ENCODE assay signal across 7 mouse cellular contexts in the genomic region with DNA sequence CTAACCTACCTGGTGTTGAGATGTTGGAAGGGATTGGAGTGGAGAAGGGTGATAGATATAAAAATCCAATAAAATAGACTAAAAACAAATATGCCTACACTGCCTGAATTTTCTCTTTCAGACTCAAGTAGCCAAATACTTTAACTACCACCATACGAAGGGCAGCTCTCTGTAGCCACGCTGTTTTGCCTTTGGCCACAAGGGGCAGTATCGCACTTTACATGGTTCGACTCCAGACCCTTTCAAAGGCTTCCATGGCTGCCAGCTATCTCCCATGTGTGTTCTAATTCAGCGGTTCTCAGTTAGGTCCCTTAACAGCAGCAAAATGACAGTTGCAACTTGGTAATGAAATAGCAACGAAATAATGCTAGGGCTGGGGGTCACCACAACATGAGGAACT. TPM values are rescaled to one million over a fixed set of nuclear protein-coding genes. Genes with fewer than 3 reads are reported as not detected.
DNase-seq lines count a peak whose midpoint lies in the region; ATAC-seq and TF ChIP-seq lines count a peak whose summit lies in the region.

No protein-coding gene starts in this region.

- intact Hi-C loops in left cerebral cortex, postnatal 10 days (cut with DNase I), result loop anchor here (2.0 to 5.0 kb wide), 2 partner anchors 54 to 279 kb away; a partner anchor contains a TSS

- 3% methylated on average over 6 of the region's 6 CpGs for WGBS in hindbrain, postnatal 0 days
- WGBS in midbrain, embryonic 12.5 days, result 8% methylated on average over 6 of the region's 6 CpGs

- peak; percentile 94 to 96 for DNase-seq in cerebellum, postnatal 10 days
- peak; percentile 79 to 87 for DNase-seq in frontal cortex, postnatal 14 days (ENCODE audit: low spot score in 2 of 2)
- DNase-seq in hindbrain, postnatal 0 days (ENCODE audit: low spot score), result peak; percentile 90
- peak; percentile 84 to 88 for DNase-seq in left cerebral cortex, postnatal 10 days (ENCODE audit: extremely low spot score in 1 of 2, low spot score in 2 of 2)
- DNase-seq in spleen, adult 18-20 months, result peak; percentile 65 to 85

- no peaks in the 10 kb centered on the region for H3K36me3 ChIP-seq in hindbrain, postnatal 0 days (ENCODE audit: insufficient read depth, low read length)
- H3K36me3 ChIP-seq in midbrain, embryonic 12.5 days, result no peaks in the 10 kb centered on the region

- no peaks in the 10 kb centered on the region for H3K27me3 ChIP-seq in hindbrain, postnatal 0 days (ENCODE audit: insufficient read depth, low read length)
- peaks cover 3% of the 10 kb centered on the region; the same call in 1 of the 2 replicates for H3K27me3 ChIP-seq in midbrain, embryonic 12.5 days

- no peaks in the 10 kb centered on the region for H3K9me3 ChIP-seq in hindbrain, postnatal 0 days (ENCODE audit: low read length)
- H3K9me3 ChIP-seq in midbrain, embryonic 12.5 days, result no peaks in the 10 kb centered on the region

- no peak overlapping the region for H3K4me3 ChIP-seq in hindbrain, postnatal 0 days (ENCODE audit: low read length)
- no peak overlapping the region for H3K4me3 ChIP-seq in midbrain, embryonic 12.5 days

- TF ChIP-seq CTCF in hindbrain, postnatal 0 days (IDR thresholded peaks at IDR 0.05; ENCODE audit: low read depth), result peak; percentile 87

- no peak overlapping the region for H3K9ac ChIP-seq in hindbrain, postnatal 0 days (replicated peaks; ENCODE audit: low read length)
- H3K9ac ChIP-seq in midbrain, embryonic 12.5 days (replicated peaks), result no peak overlapping the region

- no peaks in the 10 kb centered on the region for H3K4me1 ChIP-seq in hindbrain, postnatal 0 days (ENCODE audit: insufficient read depth, low read length)
- peaks cover 3% of the 10 kb centered on the region; the same call in 1 of the 2 replicates for H3K4me1 ChIP-seq in midbrain, embryonic 12.5 days

- no peak overlapping the region for H3K27ac ChIP-seq in hindbrain, postnatal 0 days
- H3K27ac ChIP-seq in midbrain, embryonic 12.5 days (replicated peaks), result no peak overlapping the region

- no peak overlapping the region for H3K4me2 ChIP-seq in hindbrain, postnatal 0 days (ENCODE audit: low read depth, low read length)
- no peak overlapping the region for H3K4me2 ChIP-seq in midbrain, embryonic 12.5 days (replicated peaks)

- ATAC-seq in activated CD4-positive, CD25-positive, alpha-beta regulatory T cell, adult 4 months, result peak; percentile 90
- peak; percentile 59; the same call in 1 of the 2 replicates for ATAC-seq in hindbrain, postnatal 0 days
- ATAC-seq in midbrain, embryonic 12.5 days (ENCODE audit: low FRiP score, low read depth), result peak; percentile 72; the same call in 1 of the 2 replicates

RNA-seq across cellular contexts. Expression of a gene that starts 16.2 kb away (rescaled TPM):
- not detected for polyA plus RNA-seq in activated CD4-positive, CD25-positive, alpha-beta regulatory T cell, adult 4 months (2017; shearing (Covaris generic))
- 10.6 and 16.3 TPM in 2 replicates for total RNA-seq in hindbrain, postnatal 0 days (2014; rRNA removed)
- polyA plus RNA-seq in hindbrain, postnatal 0 days (2015; fragmentation: Nextera tagmentation; extraction: Ambion mirVana), result 17.0 and 21.8 TPM in 2 replicates
- total RNA-seq in left cerebral cortex, postnatal 10 days (2021), result 10 to 100 TPM; 15.6 to 15.8 TPM
- polyA plus RNA-seq in midbrain, embryonic 12.5 days (2016; fragmentation: Nextera tagmentation; extraction: Ambion mirVana), result 10.9 and 15.0 TPM in 2 replicates

RNA-seq across cellular contexts. Expression of a gene that starts 25.7 kb away (rescaled TPM):
- polyA plus RNA-seq in activated CD4-positive, CD25-positive, alpha-beta regulatory T cell, adult 4 months (2017; shearing (Covaris generic)), result 100 to 1,000 TPM; 174 to 181 TPM
- total RNA-seq in hindbrain, postnatal 0 days (2014; rRNA removed), result 11.2 and 26.1 TPM in 2 replicates
- 13.2 and 14.8 TPM in 2 replicates for polyA plus RNA-seq in hindbrain, postnatal 0 days (2015; fragmentation: Nextera tagmentation; extraction: Ambion mirVana)
- total RNA-seq in left cerebral cortex, postnatal 10 days (2021), result 10 to 100 TPM; 10.0 to 11.5 TPM
- polyA plus RNA-seq in midbrain, embryonic 12.5 days (2016; fragmentation: Nextera tagmentation; extraction: Ambion mirVana), result 162 and 172 TPM in 2 replicates

RNA-seq across cellular contexts. Expression of a gene that starts 57.8 kb away (rescaled TPM):
- polyA plus RNA-seq in activated CD4-positive, CD25-positive, alpha-beta regulatory T cell, adult 4 months (2017; shearing (Covaris generic)), result not detected
- 0.14 TPM in 1 of 2 replicates, not detected in the other for total RNA-seq in hindbrain, postnatal 0 days (2014; rRNA removed)
- polyA plus RNA-seq in hindbrain, postnatal 0 days (2015; fragmentation: Nextera tagmentation; extraction: Ambion mirVana), result 0.46 and 0.48 TPM in 2 replicates
- total RNA-seq in left cerebral cortex, postnatal 10 days (2021), result under 1 TPM; 0.26 to 0.60 TPM
- not detected in 2 replicates for polyA plus RNA-seq in midbrain, embryonic 12.5 days (2016; fragmentation: Nextera tagmentation; extraction: Ambion mirVana)

Comparison
In these comparisons a context has a peak if more than half of its experiments do, and no peak if none do; other contexts are left out.
1. RNA of a gene that starts 16.2 kb away (polyA plus RNA-seq): 17.0 to 21.8 TPM in hindbrain, postnatal 0 days and 10.9 to 15.0 TPM in midbrain, embryonic 12.5 days; not detected in activated CD4-positive, CD25-positive, alpha-beta regulatory T cell, adult 4 months; every median in the first group is over 10 times any median in the second.
2. RNA of a gene that starts 25.7 kb away (polyA plus RNA-seq): 174 to 181 TPM in activated CD4-positive, CD25-positive, alpha-beta regulatory T cell, adult 4 months and 162 to 172 TPM in midbrain, embryonic 12.5 days; 13.2 to 14.8 TPM in hindbrain, postnatal 0 days; every median in the first group is over 10 times any median in the second.
3. Peak in every context shown above with its lines, with median percentiles within 50 percentile points of each other: ATAC-seq and DNase-seq.